Mouse (Mus musculus) T-helper 2 cell (primary cell): ENCODE results near the gene Cstad.

Experiments
- in situ Hi-C: fragments of 300-600 bp; cut with MboI, MseI; formaldehyde crosslinking; loops from one replicate; pipeline ENCODE4 v1.15.1; 2025; ENCODE audit warnings: high pct_unique_total_duplicates

Gene Cstad

DNA sequence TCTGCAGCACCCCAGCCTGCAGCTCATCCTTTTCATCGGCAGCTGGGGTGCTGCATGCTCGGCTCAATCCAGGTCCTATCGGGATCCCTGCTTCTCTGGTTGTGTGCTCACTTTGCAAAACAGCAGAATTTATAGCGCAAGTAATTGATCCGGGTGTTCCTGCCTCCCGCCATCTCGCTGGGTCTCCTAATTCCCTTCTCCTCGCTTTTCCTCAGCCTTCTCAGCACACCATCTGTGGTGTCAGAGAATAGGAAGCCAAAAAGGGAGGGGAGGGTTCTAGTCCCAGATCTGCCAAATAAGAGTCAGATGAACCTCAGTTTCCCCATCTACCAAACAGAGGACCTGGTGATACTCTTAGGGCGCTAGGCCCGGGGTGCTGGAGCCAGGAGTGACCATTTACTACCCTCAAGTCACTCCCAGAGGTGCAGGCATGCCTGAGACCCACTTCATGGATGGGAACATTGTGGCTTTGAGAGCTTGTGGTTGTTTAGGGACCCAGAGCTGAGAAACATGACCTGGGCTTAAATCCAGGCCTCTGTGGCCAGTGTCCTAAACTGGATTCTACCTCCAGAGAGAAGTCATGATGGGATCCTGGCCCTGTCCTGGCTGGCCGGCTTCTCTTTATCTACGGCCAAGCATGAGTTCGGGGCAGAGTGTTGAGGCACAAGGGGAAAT is 1.1 kb upstream of the Cstad start:
- in situ Hi-C loops: loop anchor here (5.0 kb wide), 1 partner anchor 56 kb away; no protein-coding TSS in a partner anchor

DNA sequence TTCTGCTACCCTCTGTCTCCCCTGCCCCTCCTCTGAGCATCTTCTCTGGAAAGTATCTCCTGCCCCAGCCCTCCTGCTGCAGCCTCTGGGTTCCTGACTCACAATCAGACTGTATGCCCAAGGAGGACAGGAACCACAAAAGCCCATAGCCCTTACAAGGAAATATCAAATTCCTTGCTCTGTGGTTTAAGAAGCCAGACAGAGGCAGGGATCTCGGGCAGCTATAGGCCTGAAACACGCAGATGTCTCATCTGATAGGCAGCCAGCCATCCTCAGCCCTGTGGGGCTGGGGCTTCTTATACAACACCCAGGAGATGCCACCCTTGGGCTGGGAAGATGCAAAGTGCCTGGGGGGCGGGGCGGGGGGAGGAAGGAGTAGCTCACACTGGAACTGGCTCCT is 956 bp downstream of the Cstad start:
- in situ Hi-C loops: no loop called here

DNA sequence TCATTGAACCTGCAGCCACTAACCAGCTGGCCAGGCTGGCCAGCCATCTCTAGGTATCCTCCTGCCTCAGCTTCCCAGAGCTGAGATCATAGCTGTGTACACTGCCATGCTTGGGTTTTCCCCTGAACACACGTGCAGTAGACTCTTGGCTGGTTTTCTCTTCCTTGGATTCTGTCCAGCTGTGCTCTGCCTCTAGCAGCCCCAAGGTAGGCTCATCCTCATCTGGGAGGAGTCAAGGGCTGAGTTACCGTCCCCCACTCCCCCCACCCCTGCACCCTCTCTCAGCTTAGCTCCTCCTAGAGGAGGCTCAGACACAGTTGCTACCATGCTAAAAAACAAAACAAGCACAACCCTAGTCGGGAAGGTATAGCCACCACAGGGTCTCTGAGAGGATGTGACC is 4.8 kb downstream of the Cstad start:
- in situ Hi-C loops: no loop called here

DNA sequence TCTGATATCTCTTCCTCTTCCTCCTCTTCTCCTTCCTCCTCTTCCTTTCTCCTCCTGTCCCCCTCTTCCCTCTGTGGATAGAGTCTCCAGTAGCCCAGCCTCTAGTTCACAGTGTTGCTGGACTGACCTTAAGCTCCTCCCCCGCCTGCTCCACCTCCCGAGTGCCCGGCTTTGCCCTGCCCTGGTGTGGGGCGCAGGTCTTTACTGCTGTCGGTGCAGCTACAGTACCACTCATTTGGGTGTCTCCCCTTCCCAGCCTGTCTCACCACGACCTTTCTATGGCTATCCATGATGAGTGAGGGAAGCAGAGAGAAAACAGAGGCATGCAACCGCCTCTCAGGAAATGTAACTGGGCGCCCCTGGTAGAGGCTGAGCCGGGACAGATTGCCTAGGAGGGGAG is 5.5 kb downstream of the Cstad start:
- in situ Hi-C loops: no loop called here

DNA sequence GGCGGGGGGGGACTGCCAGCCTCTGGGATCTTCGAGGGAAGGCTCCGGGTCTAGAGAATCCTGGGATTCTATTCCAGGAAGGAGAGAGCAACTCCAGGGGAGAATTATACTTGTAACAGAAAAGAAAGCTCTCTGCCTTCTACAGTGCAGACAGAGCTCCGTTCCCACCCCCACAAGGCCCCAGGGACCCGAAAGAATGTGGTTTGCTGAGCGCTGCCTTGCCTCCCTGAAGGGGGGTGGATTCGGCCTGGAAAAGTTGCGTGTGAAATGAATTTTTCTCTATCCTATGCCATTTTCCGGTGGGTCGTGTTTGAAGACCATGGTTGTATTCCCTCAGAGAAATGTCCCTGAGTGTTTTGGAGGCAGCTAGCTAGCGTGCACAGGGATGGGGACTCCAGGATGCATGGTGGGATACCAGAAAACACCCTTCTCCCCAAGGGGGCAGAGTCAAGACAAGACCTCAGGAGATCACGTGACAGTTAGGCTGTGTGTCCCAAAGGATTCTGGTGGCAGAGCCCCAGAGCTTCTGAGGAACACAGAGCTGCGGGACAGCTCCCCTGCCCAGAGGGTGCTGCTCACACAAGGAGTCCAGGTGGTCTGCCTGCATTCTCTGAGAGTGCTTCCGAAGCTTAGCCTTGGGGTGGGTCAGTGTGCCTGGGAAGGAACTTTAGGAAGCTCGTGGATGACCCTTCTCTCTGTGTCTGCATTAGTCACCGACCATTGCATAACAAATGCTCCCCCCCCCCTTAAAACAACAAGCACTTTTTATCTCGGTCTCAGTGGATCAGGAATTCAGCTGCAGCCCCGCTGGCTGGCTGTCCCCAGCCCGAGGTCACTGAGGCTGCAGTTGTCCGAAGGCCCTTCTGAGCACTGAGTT is 6.4 kb downstream of the Cstad start:
- in situ Hi-C loops: no loop called here

DNA sequence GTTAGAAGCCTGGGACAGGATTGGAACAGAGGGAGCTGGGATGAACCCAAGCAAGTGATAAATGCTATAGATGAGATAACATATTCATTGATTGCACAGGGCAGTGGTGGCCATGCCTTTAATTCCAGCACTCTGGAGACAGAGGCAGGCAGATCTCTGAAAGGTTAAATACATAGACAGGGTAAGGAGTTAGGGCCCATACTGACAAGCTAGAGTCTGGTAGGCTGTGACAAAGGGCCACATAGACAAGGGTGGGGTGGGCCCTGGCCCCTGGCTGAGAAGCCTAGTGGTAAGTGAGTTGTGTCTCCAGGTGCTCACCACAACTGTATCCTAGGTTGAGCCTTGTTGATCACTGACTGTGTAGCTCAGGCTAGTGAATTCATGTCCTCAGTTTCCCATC is 7.6 kb downstream of the Cstad start:
- in situ Hi-C loops: no loop called here

DNA sequence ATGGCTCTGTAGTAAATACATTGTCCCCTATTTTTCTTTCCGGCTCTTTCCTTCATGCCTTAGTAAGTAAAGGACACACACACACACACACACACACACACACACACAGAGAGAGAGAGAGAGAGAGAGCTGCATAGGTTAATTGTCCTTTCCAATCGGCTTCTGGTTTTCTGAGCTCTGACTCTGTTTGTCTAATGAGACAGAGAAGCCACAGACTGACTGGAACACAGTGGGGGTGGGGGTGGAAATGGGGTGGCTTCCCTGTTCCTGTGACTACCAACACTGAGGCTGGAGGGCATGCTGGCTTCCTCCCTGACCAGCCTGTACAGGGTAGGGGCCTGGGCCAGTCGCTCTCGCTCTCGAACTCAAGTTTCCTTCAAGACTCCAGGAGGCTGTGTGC is 8.9 kb downstream of the Cstad start:
- in situ Hi-C loops: no loop called here

DNA sequence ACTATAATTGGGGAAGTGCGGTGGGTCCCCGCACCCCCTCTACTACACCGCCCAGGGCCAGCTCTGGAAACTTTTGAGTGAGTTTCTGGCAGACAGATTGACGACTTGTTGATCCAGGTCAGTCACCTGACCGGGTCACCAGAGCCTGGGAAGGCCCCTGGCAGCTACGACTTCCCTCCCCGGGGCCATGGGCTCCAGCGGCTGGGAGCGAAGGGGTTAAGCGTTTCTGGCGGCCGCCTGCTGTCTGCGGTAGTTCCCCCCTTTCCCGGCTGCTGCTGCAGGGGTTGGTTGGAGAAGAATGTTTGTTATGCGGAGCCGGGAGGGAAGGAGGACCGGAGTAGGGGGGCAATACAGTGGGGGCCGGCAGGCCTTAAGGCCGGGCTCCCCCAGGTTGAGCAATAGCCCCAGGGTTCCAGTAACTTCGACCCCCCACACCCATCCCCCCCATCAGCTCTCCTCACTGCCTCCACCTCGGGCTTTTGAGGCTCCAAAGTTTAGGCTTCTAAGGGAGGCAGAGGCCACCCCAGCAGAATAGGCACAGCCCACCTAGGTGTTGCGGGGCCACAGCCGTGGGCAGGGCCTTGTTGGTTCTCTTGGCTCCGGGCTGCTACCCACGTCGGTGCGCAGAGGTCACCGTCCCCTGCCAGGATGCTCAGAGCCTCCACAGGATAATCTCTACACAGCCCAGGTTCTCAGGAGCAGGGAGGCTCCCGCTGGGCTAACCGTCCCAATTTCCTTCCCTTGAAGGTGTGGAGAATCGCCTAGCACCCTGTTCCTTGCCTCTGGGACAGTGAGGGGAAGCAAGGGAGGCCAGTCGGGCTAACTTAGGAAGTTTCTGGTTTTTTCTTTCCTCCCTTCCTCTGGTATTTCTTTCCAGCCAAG is 10.3 kb downstream of the Cstad start:
- in situ Hi-C loops: no loop called here

DNA sequence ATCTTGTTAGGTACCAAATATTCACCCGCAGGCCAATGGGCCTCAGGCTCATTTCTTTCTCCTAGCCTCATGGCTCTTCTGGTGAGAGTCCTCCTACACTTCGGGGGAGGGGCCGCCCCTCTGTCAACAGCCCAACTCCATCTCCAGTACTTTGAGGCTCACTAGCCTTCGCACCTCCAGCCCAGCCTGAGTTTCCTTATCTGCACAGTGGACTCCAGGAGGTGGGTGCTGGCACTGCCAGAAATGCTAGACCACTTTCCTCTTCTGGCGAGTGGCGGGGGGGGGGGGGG is 10.9 kb downstream of the Cstad start:
- in situ Hi-C loops: no loop called here

DNA sequence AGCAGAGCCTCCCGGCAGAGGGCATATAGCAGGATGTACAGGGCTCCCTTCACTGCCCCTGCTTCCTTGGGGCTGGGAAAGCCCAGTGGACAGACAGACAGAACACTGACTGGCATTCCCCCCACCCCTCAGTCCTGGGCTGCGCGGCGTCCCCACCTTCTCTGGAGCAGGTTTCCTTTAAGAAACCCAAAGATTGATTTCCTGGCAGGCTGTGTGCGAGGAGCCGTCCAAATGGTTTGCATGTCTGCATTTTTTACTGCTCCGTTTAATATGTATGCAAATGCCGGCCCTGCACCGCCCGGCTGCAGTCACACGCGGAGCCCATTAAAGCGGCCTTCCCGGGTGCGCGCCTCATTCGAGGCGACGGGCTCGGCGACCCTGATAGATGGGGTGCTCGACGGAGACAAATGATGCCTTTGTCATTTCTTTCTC is 11.8 kb downstream of the Cstad start:
- in situ Hi-C loops: no loop called here

DNA sequence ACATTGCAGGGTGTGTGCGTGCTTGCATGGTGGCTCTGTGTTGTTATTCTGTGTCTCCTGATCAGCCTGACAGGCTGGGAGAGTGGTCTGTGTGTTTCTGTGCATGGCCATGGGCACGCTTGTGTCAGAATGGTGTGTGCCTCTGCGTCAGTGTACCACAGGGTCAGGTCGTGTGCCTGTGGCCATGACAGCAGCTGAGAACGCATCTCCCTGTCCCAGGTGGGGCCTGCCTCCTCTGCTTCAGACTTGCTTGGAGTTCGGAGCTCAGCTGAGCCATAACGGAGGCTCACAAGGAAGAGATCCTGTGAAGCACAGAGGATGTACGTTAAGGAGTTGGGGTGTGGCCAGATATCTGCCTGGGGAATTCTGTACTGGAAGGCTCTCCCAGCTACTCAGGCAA is 13.1 kb downstream of the Cstad start:
- in situ Hi-C loops: no loop called here

DNA sequence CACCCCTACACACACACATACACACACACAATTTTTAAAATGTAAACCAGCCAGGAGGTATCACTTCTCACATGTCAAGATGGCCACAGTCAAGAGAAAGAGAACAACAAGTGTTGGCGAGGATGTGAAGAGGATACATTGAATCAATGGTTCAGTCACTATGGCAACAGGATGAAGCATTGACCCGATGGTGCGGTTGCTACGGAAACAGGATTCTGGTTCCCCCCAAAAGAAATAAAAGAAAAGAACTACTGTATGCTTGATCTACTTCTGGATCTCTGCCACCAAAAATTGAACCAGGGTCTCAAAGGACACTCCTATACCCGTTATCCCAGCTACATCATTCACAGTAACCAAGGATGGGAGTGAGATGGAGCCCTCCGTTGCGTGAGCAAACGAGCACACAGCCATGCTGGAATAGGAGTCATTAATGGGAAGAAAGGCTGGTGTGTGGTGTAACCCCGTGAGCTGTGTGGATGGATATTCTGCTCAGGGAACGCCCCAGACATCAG is 13.9 kb downstream of the Cstad start:
- in situ Hi-C loops: no loop called here

DNA sequence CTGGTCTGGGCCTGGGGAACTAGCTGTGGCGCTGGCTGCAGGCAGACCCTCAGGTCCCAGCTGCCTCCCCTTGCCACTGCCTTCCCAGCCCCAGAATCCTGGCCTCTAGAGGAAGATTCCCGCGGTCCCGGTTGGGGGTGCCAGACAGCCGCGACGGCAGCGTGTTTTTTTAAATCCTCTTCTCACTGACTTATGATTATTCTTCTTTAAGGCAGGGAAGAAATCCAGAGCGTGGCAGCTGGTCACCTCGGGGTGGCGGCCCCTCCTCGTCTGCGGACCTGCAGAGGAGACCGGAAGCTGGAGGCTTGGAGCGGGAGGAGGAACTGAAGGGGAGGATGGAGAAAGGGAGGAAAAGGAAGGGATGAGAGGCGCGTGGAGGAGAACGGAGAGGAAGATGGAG is 18.7 kb downstream of the Cstad start:
- in situ Hi-C loops: no loop called here

DNA sequence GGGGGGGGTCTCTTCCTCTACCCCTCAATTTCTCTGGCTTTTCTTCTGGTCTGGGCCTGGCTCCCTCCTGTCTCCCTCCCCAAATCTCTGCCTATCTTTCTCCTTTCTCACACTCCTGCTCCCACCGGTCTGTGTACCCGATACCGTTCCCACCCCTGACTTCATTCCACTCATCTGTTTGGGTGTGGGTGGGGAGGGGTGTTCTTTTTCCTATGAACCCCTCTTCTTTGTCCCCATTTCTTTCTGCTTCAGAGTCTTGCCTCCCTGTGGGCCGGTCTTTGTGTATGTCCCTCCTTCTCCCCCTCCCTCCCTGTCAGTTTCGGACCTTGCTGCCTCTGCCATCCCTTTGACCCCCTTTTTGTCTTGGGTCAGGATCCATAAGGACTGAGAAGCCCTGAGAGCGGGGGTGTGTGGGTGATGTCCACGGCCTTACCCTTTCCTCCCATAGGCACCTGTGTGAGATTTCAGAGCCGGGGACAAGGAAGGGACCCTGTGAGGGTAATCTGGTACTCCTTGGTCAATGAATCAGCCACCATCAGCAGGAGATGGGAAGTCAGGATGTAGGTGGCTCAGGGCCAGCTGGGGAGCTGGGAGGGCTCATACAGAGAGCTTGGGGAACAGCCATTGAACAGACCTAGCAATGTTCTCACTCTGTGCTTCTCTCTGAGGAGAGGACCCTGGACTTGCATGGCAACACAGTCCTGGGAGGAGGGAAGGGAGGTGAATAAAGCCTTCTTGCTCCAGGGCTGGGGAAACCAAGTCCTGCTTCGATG is 19.5 kb downstream of the Cstad start:
- in situ Hi-C loops: no loop called here

DNA sequence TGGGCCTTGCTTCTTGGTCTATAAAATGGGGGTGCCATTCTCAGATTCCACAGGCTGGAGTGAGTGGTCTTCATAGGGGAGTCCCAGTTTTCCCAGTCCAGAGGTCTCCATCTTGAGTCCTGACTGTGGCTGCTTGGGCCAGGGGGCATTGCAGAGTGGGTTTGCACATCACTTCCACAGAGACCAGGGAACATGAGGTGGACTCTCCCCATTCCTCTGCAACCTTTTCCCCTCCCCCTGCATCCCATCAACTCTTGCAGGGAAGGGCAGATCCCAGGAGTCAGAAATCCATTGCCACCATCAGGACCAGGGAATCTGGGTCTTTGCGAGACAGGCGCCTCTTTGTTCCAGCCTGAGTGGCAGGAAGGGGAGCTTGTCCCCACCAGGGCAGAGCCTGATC is 21.0 kb downstream of the Cstad start:
- in situ Hi-C loops: no loop called here

DNA sequence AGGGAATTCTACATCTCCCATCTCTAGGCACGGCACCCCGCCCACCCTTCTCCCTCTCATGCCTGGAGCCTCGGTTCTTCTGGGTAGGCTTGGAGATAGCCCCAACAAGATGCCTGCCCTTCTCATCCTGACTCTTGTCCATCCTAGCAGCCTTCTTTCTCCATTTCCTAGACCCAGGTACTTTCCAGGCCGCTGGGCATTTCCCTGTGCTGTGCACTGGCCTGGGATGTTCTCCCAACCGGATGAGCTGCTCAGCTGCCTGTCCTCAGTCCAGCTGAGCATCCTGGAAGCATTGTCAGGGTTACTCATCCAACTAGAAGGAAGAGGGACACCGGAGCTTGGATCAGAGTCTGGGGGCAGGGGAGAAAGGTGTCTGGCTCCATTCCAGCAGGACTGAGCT is 21.6 kb downstream of the Cstad start:
- in situ Hi-C loops: no loop called here

DNA sequence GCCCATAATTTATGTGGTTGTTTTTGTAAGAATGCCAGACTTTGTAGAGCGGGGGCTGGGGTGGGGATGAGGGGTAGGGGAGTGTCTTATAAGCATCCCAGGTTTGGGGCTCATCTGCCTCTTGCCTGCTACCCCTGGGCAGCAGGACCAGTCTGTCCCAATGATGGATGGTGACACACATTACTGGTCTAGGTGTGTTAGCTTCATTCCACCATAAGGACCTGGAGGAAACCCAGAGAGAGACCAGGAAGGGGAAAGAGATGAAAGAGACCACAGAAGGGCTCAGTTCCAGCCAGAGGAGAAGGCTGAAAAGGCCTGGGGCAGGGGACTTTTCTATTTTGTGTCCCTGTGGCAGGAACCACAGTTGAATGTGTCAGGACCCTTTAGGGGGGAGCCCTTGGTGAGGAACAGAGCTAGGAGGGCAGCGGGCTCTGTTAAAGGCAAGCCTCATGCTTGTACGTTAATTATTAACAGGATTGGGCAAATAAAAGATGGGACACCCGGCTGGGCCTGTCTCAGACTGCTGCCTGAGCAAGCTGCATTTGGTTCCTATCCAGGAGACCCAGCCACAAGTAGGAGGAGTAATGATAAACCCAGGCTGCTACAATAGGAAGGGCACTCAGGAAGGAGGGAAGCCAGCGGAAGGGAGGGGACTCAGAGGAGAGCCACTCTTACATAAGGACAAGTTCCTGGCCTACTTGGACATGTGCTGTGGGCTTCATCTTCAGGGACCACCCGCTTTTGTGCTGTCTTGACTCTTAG is 23.8 kb downstream of the Cstad start:
- in situ Hi-C loops: no loop called here

DNA sequence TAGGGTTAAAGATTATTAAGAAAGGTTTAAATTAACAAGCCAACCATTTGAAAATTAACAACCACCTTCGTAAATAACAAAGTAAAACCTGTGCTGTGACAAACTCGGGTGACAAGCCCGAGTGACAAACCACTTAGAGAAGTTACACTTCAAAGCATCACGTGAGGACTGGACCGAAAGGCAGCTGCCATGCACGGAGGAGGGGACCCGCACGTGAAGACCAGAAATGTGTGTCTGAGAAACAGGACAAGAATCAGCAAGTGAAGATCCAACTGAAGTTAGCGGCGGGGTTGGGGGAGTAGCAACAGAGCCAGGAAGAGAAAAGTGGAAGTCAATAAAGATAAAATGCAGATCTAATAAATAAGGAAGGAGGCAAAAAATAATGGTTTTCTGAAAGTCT is 29.0 kb downstream of the Cstad start:
- in situ Hi-C loops: no loop called here

DNA sequence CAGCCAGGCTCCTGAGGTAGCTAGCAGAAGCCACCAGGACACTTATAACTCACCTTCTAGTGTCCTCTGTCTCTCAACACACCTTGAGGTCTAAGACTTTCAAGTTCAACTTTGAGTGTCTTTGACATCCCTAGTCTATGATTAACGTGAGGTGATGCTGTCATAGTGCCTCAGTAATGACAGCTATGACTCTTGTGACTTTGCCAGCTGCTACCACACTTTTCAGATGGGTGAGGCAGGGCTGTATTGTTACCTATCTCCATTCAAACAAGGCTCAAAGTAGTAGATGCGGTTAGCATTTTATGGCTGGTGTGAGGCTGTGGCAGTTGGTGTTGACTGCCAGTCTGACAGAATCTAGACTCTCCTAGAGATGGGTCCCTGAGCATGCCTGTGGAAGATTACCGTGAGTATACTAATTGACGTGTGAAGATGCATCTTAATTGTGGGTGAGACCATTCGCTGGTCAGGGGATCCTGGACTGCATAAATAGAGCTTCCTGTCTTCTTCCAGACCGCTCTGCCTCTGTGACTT is 30.5 kb downstream of the Cstad start:
- in situ Hi-C loops: no loop called here

DNA sequence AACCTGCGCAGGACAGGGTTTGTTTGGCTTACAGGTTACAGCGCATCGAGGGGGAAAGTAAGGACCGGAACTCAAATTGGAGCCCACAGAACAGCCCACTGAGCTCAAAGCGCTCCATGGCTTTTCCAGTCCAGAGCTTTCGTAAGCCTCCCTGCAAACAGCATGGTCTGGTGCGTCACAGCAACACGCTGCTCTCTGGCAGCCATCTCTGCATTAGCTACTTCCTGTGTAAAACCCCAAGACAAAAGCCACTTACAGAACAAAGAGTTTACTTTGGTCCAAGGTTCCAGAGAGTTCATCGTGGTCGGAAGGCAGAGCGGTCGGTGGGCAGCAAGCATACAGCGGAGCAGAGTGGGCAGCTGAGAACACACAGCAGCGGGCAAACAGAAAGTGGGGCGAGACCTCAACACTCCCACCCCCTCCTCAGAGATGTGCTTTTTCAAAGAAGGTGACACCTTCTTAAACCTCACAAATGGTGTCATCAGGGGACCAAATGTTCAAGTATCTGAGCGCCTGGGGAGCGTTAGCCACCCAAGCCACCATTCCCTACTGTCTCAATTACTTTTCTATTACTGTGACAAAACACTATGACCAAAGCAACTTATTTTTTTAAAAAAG is 31.3 kb downstream of the Cstad start:
- in situ Hi-C loops: no loop called here
